Mouse (Mus musculus) brain, embryonic 14.5 days (tissue): ENCODE measurements at regions not wholly inside any gene's neighbourhood (a gene's known extent, or its start where the extent isn't known, plus 50 kb on each side); places are given as distances from the start of the nearest gene placed in this dataset.

Source experiments
- CTCF ChIP-seq: fragments of 200-500 bp; IDR thresholded peaks from 2 replicates; pipeline ENCODE4 v1.5.1; 2012; ENCODE audit warnings: inconsistent platforms, mild to moderate bottlenecking, moderate library complexity, borderline replicate concordance; ENCODE audit not compliant: insufficient read depth, insufficient read length; ENCODE audit errors: extremely low read depth
- POLR2A ChIP-seq: fragments of 200-500 bp; IDR thresholded peaks from 2 replicates; pipeline ENCODE4 v1.6.1; 2012; ENCODE audit warnings: mild to moderate bottlenecking, inconsistent platforms, borderline replicate concordance; ENCODE audit not compliant: poor library complexity, insufficient read depth, insufficient read length, severe bottlenecking; ENCODE audit errors: extremely low read depth

GRCm38 (mm10) chr4:142302041-142302723 is 63.0 kb upstream of the Kazn start:
- TF ChIP-seq CTCF (no peak), POLR2A (no peak)
